ENCODE assay signal across 8 mouse cellular contexts in the genomic region with DNA sequence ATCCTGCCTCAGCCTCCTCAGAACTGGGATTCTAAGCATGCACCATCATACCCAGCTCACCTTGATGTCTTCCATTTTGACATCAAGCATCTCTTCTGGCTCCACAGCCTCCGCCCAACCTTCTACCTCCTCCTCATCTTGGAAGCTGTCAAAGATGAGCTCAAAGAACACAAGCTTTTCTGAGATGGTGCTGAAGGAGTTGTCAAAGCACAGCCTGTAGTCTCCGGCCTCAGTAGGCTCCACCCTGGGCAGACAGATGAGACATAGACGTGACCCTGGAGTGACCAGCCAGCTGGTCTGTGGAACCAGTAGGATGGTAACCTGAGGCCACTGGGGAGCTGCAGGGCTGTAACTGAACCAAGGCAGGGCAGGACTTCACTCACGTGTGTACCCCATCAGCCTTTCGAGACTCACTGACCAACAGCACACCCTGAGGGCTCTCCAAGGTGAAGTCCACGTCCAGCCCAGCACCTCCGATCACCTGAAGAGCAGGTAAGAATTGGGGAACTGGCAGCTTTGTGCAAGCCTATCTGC. TPM values are rescaled to one million over a fixed set of nuclear protein-coding genes. Genes with fewer than 3 reads are reported as not detected.
A peak's percentile ranks its signal among the peaks of the same experiment; 100 is the strongest.
DNase-seq lines count a peak whose midpoint lies in the region; ATAC-seq and TF ChIP-seq lines count a peak whose summit lies in the region.

No protein-coding gene starts in this region.

- 0 out of 2 replicates have a peak overlapping the region, but pooled peaks have one; percentile 40 for H3K9ac ChIP-seq in heart, embryonic 11.5 days (ENCODE audit: low read depth, low read length)
- peak overlapping the region; percentile 75 for H3K9ac ChIP-seq in MEL (ENCODE audit: control insufficient read depth, low read depth, low read length, poor library complexity, severe bottlenecking)
- H3K9ac ChIP-seq in heart, postnatal 0 days (replicated peaks; ENCODE audit: low read depth, low read length), result peak overlapping the region; percentile 54; the same call in 1 of the 2 replicates

- no peaks in the 10 kb centered on the region for H3K9me3 ChIP-seq in heart, embryonic 11.5 days (replicated peaks; ENCODE audit: control insufficient read depth, low read length)
- H3K9me3 ChIP-seq in MEL (replicated peaks; ENCODE audit: insufficient read depth, low read length), result no peaks in the 10 kb centered on the region
- no peaks in the 10 kb centered on the region for H3K9me3 ChIP-seq in heart, postnatal 0 days (replicated peaks; ENCODE audit: control insufficient read depth, low read length)

- no peak for ATAC-seq in heart, embryonic 11.5 days (replicated peaks; ENCODE audit: insufficient number of reproducible peaks, low FRiP score, low TSS enrichment)
- ATAC-seq in heart, postnatal 0 days (ENCODE audit: insufficient read depth, low read depth), result no peak

- 73% methylated on average over 7 of the region's 7 CpGs for WGBS in heart, embryonic 11.5 days (ENCODE audit: insufficient replicate concordance)
- 74% methylated on average over 7 of the region's 7 CpGs for WGBS in heart, postnatal 0 days
- WGBS in macrophage (ENCODE audit: missing documents), result 81% methylated on average over 7 of the region's 7 CpGs

- no peak for TF ChIP-seq CTCF in MEL (IDR thresholded peaks at IDR 0.05 in 2 of 3, conservative IDR thresholded peaks at IDR 0.05 in 1 of 3; ENCODE audit: control insufficient read depth in 1 of 3, insufficient read depth in 1 of 3, low read depth in 2 of 3, low read length in 3 of 3, poor library complexity in 1 of 3, severe bottlenecking in 1 of 3)
- TF ChIP-seq CTCF in heart, postnatal 0 days (IDR thresholded peaks at IDR 0.05; ENCODE audit: low read depth), result no peak

- peaks cover 12% of the 10 kb centered on the region for H3K4me1 ChIP-seq in heart, embryonic 11.5 days (ENCODE audit: control insufficient read depth, insufficient read depth, low read length)
- H3K4me1 ChIP-seq in MEL (ENCODE audit: control insufficient read depth in 1 of 2, insufficient read depth in 2 of 2, low read length in 2 of 2), result peaks cover 2 to 17% of the 10 kb centered on the region in 2 experiments; a peak in 3 of 4 replicates
- peaks cover 14% of the 10 kb centered on the region; the same call in 1 of the 2 replicates for H3K4me1 ChIP-seq in heart, postnatal 0 days (ENCODE audit: control insufficient read depth, insufficient read depth)

- peak overlapping the region; percentile 78 for H3K4me2 ChIP-seq in heart, embryonic 11.5 days
- H3K4me2 ChIP-seq in heart, postnatal 0 days (ENCODE audit: low read depth, low read length), result peak overlapping the region; percentile 71

- H3K4me3 ChIP-seq in heart, embryonic 11.5 days (ENCODE audit: low read depth, low read length), result peak overlapping the region; percentile 69
- H3K4me3 ChIP-seq in MEL (ENCODE audit: control insufficient read depth in 1 of 2, insufficient read depth in 1 of 2, low read depth in 2 of 2, low read length in 2 of 2) (peak overlapping the region; percentile 53 to 67), macrophage (ENCODE audit: inconsistent target) (peak overlapping the region; percentile 50; the same call in 1 of the 2 replicates)
- peak overlapping the region; percentile 79; the same call in 1 of the 2 replicates for H3K4me3 ChIP-seq in heart, postnatal 0 days (ENCODE audit: low read depth, low read length)

- H3K79me2 ChIP-seq in MEL (ENCODE audit: control insufficient read depth, insufficient read depth, low read length, poor library complexity), result peaks cover 8% of the 10 kb centered on the region
- no peaks in the 10 kb centered on the region for H3K79me2 ChIP-seq in macrophage (ENCODE audit: inconsistent target)

- intact Hi-C loops in heart, postnatal 36 days (cut with DNase I), result no loop called here

- no peak for DNase-seq in heart, postnatal 36 days
- DNase-seq in MEL (ENCODE audit: low read depth, low spot score), result no peak
- DNase-seq in heart, postnatal 0 days (ENCODE audit: low spot score), result no peak
- DNase-seq in urinary bladder, postnatal 4 days (ENCODE audit: low spot score in 2 of 2), result no peak
- DNase-seq in adrenal gland, postnatal 10 days, result no peak
- DNase-seq in layer of hippocampus, adult 9-11 months, result no peak

- TF ChIP-seq RAD21 in MEL (IDR thresholded peaks at IDR 0.05; ENCODE audit: low read depth, low read length), result no peak

- no peak for TF ChIP-seq EP300 in MEL (IDR thresholded peaks at IDR 0.05; ENCODE audit: low read depth in 1 of 2, low read length in 2 of 2)
- no peak for TF ChIP-seq EP300 in heart, postnatal 0 days (IDR thresholded peaks at IDR 0.05; ENCODE audit: low read depth)

- peaks cover 27% of the 10 kb centered on the region for H3K36me3 ChIP-seq in heart, embryonic 11.5 days (ENCODE audit: control insufficient read depth, insufficient read depth, low read length)
- H3K36me3 ChIP-seq in MEL (ENCODE audit: control insufficient read depth in 1 of 2, insufficient read depth in 2 of 2, low read length in 2 of 2), result peaks cover 3 to 14% of the 10 kb centered on the region in 2 experiments; a peak in 3 of 4 replicates
- H3K36me3 ChIP-seq in heart, postnatal 0 days (replicated peaks; ENCODE audit: control insufficient read depth, insufficient read depth, low read length), result peaks cover 47% of the 10 kb centered on the region
- H3K36me3 ChIP-seq in macrophage (ENCODE audit: inconsistent target), result peaks cover 39% of the 10 kb centered on the region

- H3K27ac ChIP-seq in heart, embryonic 11.5 days (ENCODE audit: low read depth, low read length), result 0 out of 2 replicates have a peak overlapping the region, but pooled peaks have one; percentile 4
- H3K27ac ChIP-seq in MEL (ENCODE audit: control insufficient read depth, low read depth, low read length) (peak overlapping the region; percentile 42), macrophage (no peak overlapping the region)
- H3K27ac ChIP-seq in heart, postnatal 0 days (ENCODE audit: low read depth), result no peak overlapping the region

- no peaks in the 10 kb centered on the region for H3K27me3 ChIP-seq in heart, embryonic 11.5 days (ENCODE audit: control insufficient read depth, insufficient read depth, low read length)
- no peaks in the 10 kb centered on the region for H3K27me3 ChIP-seq in MEL (ENCODE audit: control insufficient read depth in 1 of 2, insufficient read depth in 2 of 2, low read length in 2 of 2)
- no peaks in the 10 kb centered on the region for H3K27me3 ChIP-seq in heart, postnatal 0 days (ENCODE audit: control insufficient read depth, insufficient read depth, low read length)

- no peak for TF ChIP-seq POLR2A in MEL (IDR thresholded peaks at IDR 0.05; ENCODE audit: control insufficient read depth in 1 of 2, insufficient read depth in 1 of 2, low read depth in 1 of 2, low read length in 2 of 2, poor library complexity in 1 of 2)

TF ChIP-seq in MEL, 35 proteins besides CTCF, POLR2A, EP300 and RAD21:
- TF ChIP-seq POLR2AphosphoS5 (IDR thresholded peaks at IDR 0.05; ENCODE audit: borderline replicate concordance, low read depth, low read length), result peak; percentile 67; the same call in 1 of the 2 replicates
- no peak for TF ChIP-seq ZKSCAN1 (IDR thresholded peaks at IDR 0.05; ENCODE audit: low read depth, low read length)
TF ChIP-seq in MEL: peak in this region for 1.

RNA-seq across cellular contexts. Expression of a gene that starts 1.1 kb away (rescaled TPM):
- polyA plus RNA-seq in heart, embryonic 11.5 days (2014; fragmentation: Nextera tagmentation; extraction: Ambion mirVana), result 79.8 and 80.9 TPM in 2 replicates
- 10 to 100 TPM; 44.9 to 46.9 TPM for total RNA-seq in heart, postnatal 36 days (2021)
- 128 and 146 TPM in 2 replicates for total RNA-seq in MEL (2012; rRNA removed)
- polyA plus RNA-seq in MEL (2012; ENCODE audit: insufficient read depth in 1 of 2, insufficient read length in 2 of 2, low read depth in 1 of 2, low replicate concordance in 2 of 2, missing spikeins in 1 of 2) (10 to 100 TPM in 1 of 2 experiments, not detected in 1; 89.4 TPM), macrophage (2018) (5.5 to 16.0 TPM (median 11.8 TPM) in 3 replicates)
- 70.5 and 99.3 TPM in 2 replicates for total RNA-seq in heart, postnatal 0 days (2014; rRNA removed; ENCODE audit: low replicate concordance)
- polyA plus RNA-seq in heart, postnatal 0 days (2015; fragmentation: Nextera tagmentation; extraction: Ambion mirVana), result 83.7 and 89.1 TPM in 2 replicates
- 10 to 100 TPM in 1 of 26 experiments, 1 to 10 TPM in 24, under 1 TPM in 1; 0.76 to 10.5 (median 3.7) TPM for total RNA-seq in macrophage (2018; cell fraction: chromatin; rRNA removed)
- total RNA-seq in macrophage (2018; cell fraction: cytosol; rRNA removed), result 10 to 100 TPM in 21 of 26 experiments, 1 to 10 TPM in 5; 5.6 to 15.4 (median 11.2) TPM
- total RNA-seq in macrophage (2018; cell fraction: nucleus; rRNA removed), result 10 to 100 TPM in 5 of 26 experiments, 1 to 10 TPM in 21; 3.3 to 13.1 (median 7.4) TPM
- total RNA-seq in adrenal gland, postnatal 10 days (2021), result 10 to 100 TPM; 30.3 to 30.4 TPM

RNA-seq across cellular contexts. Expression of a gene that starts 17.0 kb away (rescaled TPM):
- polyA plus RNA-seq in heart, embryonic 11.5 days (2014; fragmentation: Nextera tagmentation; extraction: Ambion mirVana), result 1.5 and 1.7 TPM in 2 replicates
- total RNA-seq in heart, postnatal 36 days (2021), result 1 to 10 TPM; 1.8 to 2.0 TPM
- 37.2 and 55.2 TPM in 2 replicates for total RNA-seq in MEL (2012; rRNA removed)
- 10 to 100 TPM in 1 of 2 experiments, not detected in 1; 58.7 TPM for polyA plus RNA-seq in MEL (2012; ENCODE audit: insufficient read depth in 1 of 2, insufficient read length in 2 of 2, low read depth in 1 of 2, low replicate concordance in 2 of 2, missing spikeins in 1 of 2)
- 0.15 and 3.3 TPM in 2 replicates for total RNA-seq in heart, postnatal 0 days (2014; rRNA removed; ENCODE audit: low replicate concordance)
- 1.00 and 1.6 TPM in 2 replicates for polyA plus RNA-seq in heart, postnatal 0 days (2015; fragmentation: Nextera tagmentation; extraction: Ambion mirVana)
- 100 to 1,000 TPM in 6 of 26 experiments, 10 to 100 TPM in 20; 15.4 to 119 (median 65.8) TPM for total RNA-seq in macrophage (2018; cell fraction: chromatin; rRNA removed)
- 100 to 1,000 TPM; 131 to 227 (median 183) TPM for total RNA-seq in macrophage (2018; cell fraction: cytosol; rRNA removed)
- total RNA-seq in macrophage (2018; cell fraction: nucleus; rRNA removed), result 100 to 1,000 TPM in 12 of 26 experiments, 10 to 100 TPM in 14; 50.9 to 161 (median 97.0) TPM
- 88.5 to 191 TPM (median 116 TPM) in 3 replicates for polyA plus RNA-seq in macrophage (2018)
- total RNA-seq in adrenal gland, postnatal 10 days (2021), result 1 to 10 TPM; 4.2 to 4.7 TPM

RNA-seq across cellular contexts. Expression of a gene that starts 37.8 kb away (rescaled TPM):
- polyA plus RNA-seq in heart, embryonic 11.5 days (2014; fragmentation: Nextera tagmentation; extraction: Ambion mirVana), result 44.0 and 47.2 TPM in 2 replicates
- total RNA-seq in heart, postnatal 36 days (2021), result 10 to 100 TPM; 56.9 to 65.4 TPM
- 121 and 131 TPM in 2 replicates for total RNA-seq in MEL (2012; rRNA removed)
- 100 to 1,000 TPM; 121 to 423 TPM for polyA plus RNA-seq in MEL (2012; ENCODE audit: insufficient read depth in 1 of 2, insufficient read length in 2 of 2, low read depth in 1 of 2, low replicate concordance in 2 of 2, missing spikeins in 1 of 2)
- 49.5 and 78.3 TPM in 2 replicates for total RNA-seq in heart, postnatal 0 days (2014; rRNA removed; ENCODE audit: low replicate concordance)
- 11.3 and 12.7 TPM in 2 replicates for polyA plus RNA-seq in heart, postnatal 0 days (2015; fragmentation: Nextera tagmentation; extraction: Ambion mirVana)
- 10 to 100 TPM; 16.3 to 53.7 (median 29.1) TPM for total RNA-seq in macrophage (2018; cell fraction: chromatin; rRNA removed)
- total RNA-seq in macrophage (2018; cell fraction: cytosol; rRNA removed), result 10 to 100 TPM; 11.5 to 21.4 (median 15.7) TPM
- 10 to 100 TPM; 11.4 to 44.2 (median 20.9) TPM for total RNA-seq in macrophage (2018; cell fraction: nucleus; rRNA removed)
- 14.6 to 27.6 TPM (median 25.0 TPM) in 3 replicates for polyA plus RNA-seq in macrophage (2018)
- 10 to 100 TPM; 45.1 to 65.4 TPM for total RNA-seq in adrenal gland, postnatal 10 days (2021)

Comparison
In these comparisons a context has a peak if more than half of its experiments do, and no peak if none do; other contexts are left out.
1. H3K27ac ChIP-seq: peak in heart, embryonic 11.5 days (single experiment) and MEL (single experiment); none in heart, postnatal 0 days (single experiment) and macrophage (single experiment).
2. Peak in every context shown above with its lines, with median percentiles within 50 percentile points of each other: H3K4me3 ChIP-seq and H3K9ac ChIP-seq.